Mouse (Mus musculus): Measurements from ENCODE around the gene 2900026A02Rik. TPM values are rescaled to one million over a fixed set of nuclear protein-coding genes. Genes with fewer than 3 reads are reported as not detected.

2900026A02Rik gene
- polyA plus RNA-seq, 1 experiment from 2014 or later, result 2.7 TPM

GRCm38 (mm10) chr5:113230196-113230595 lies 9.2 kb upstream of the 2900026A02Rik start:
- no peak overlapping the region for H3K4me3 ChIP-seq (ENCODE audit: low read depth, low read length)
- no peak overlapping the region for H3K4me2 ChIP-seq (ENCODE audit: low read depth, low read length)
- ATAC-seq, result no peak
- DNase-seq, result no peak
- no peak for TF ChIP-seq CTCF (IDR thresholded peaks at IDR 0.05; ENCODE audit: low read depth)
- no peak for TF ChIP-seq EP300 (IDR thresholded peaks at IDR 0.05; ENCODE audit: low read depth)
- no peak overlapping the region for H3K27ac ChIP-seq (ENCODE audit: low read depth)
- H3K27me3 ChIP-seq (ENCODE audit: insufficient read depth, low read length), result no peaks in the 10 kb centered on the region
- 72% methylated on average over 5 of the region's 5 CpGs for WGBS (ENCODE audit: insufficient replicate concordance)
- no peaks in the 10 kb centered on the region for H3K9me3 ChIP-seq (ENCODE audit: low read length)
- H3K4me1 ChIP-seq (ENCODE audit: insufficient read depth), result peaks cover 6% of the 10 kb centered on the region
- no peaks in the 10 kb centered on the region for H3K36me3 ChIP-seq (replicated peaks; ENCODE audit: insufficient read depth, low read length)
- no peak overlapping the region for H3K9ac ChIP-seq (replicated peaks)

- Histone ChIP-seq H3K27me3 (ENCODE audit: insufficient read depth, low read length) (no peaks in the 10 kb centered on the region), H3K27ac (ENCODE audit: low read depth) (0 out of 2 replicates have a peak within 1 kb of the TSS, but pooled peaks have one; percentile 16), H3K36me3 (replicated peaks; ENCODE audit: insufficient read depth, low read length) (no peaks in the 10 kb centered on the region), H3K4me1 (ENCODE audit: insufficient read depth) (peaks cover 6% of the 10 kb centered on the region), H3K4me3 (ENCODE audit: low read depth, low read length) (no peak within 1 kb of the TSS), H3K9ac (replicated peaks) (no peak within 1 kb of the TSS), H3K4me2 (ENCODE audit: low read depth, low read length) (peak within 1 kb of the TSS; percentile 55), H3K9me3 (ENCODE audit: low read length) (no peaks in the 10 kb centered on the region)
- DNase-seq (peak; percentile 82), ATAC-seq (peak; percentile 88)
- under 1% methylated on average over 13 of the region's 13 CpGs for WGBS (ENCODE audit: insufficient replicate concordance)
- TF ChIP-seq EP300 (IDR thresholded peaks at IDR 0.05; ENCODE audit: low read depth) (no peak), CTCF (IDR thresholded peaks at IDR 0.05; ENCODE audit: low read depth) (peak; percentile 90)
These were observed 5.6 kb upstream of the 2900026A02Rik start, which contains the start of gene Tmem211 for GRCm38 (mm10) chr5:113226632-113227102. Gene Tmem211, plus strand, starts transcription at chr5:113226909.

GRCm38 (mm10) chr5:113225686-113226435 lies 4.8 kb upstream of the 2900026A02Rik start:
- no peak for DNase-seq

GRCm38 (mm10) chr5:113225271-113225670 lies 4.2 kb upstream of the 2900026A02Rik start:
- ATAC-seq, result no peak

More at GRCm38 (mm10) chr5:113225686-113226435, 4.8 kb upstream of the 2900026A02Rik start:
- Histone ChIP-seq H3K4me1 (ENCODE audit: insufficient read depth) (peaks cover 8% of the 10 kb centered on the region), H3K9me3 (ENCODE audit: low read length) (no peaks in the 10 kb centered on the region), H3K36me3 (replicated peaks; ENCODE audit: insufficient read depth, low read length) (no peaks in the 10 kb centered on the region), H3K4me3 (ENCODE audit: low read depth, low read length) (no peak overlapping the region), H3K27me3 (ENCODE audit: insufficient read depth, low read length) (no peaks in the 10 kb centered on the region), H3K9ac (replicated peaks) (no peak overlapping the region), H3K4me2 (ENCODE audit: low read depth, low read length) (peak overlapping the region; percentile 55; the same call in 1 of the 2 replicates), H3K27ac (ENCODE audit: low read depth) (no peak overlapping the region)
- TF ChIP-seq CTCF (IDR thresholded peaks at IDR 0.05; ENCODE audit: low read depth), result no peak
- TF ChIP-seq EP300 (IDR thresholded peaks at IDR 0.05; ENCODE audit: low read depth), result no peak
- 24% methylated on average over 25 of the region's 25 CpGs for WGBS (ENCODE audit: insufficient replicate concordance)
- no peak for ATAC-seq

GRCm38 (mm10) chr5:113223888-113224287 lies 2.9 kb upstream of the 2900026A02Rik start:
- no peak overlapping the region for H3K4me2 ChIP-seq (ENCODE audit: low read depth, low read length)
- TF ChIP-seq EP300 (IDR thresholded peaks at IDR 0.05; ENCODE audit: low read depth) (no peak), CTCF (IDR thresholded peaks at IDR 0.05; ENCODE audit: low read depth) (no peak)
- H3K36me3 ChIP-seq (replicated peaks; ENCODE audit: insufficient read depth, low read length), result no peaks in the 10 kb centered on the region
- 49% methylated on average over 4 of the region's 4 CpGs for WGBS (ENCODE audit: insufficient replicate concordance)
- H3K4me3 ChIP-seq (ENCODE audit: low read depth, low read length), result no peak overlapping the region
- H3K27ac ChIP-seq (ENCODE audit: low read depth), result no peak overlapping the region
- H3K4me1 ChIP-seq (ENCODE audit: insufficient read depth), result peaks cover 15% of the 10 kb centered on the region
- DNase-seq, result no peak
- no peak for ATAC-seq
- no peak overlapping the region for H3K9ac ChIP-seq (replicated peaks)
- H3K9me3 ChIP-seq (ENCODE audit: low read length), result no peaks in the 10 kb centered on the region
- 0 out of 2 replicates have a peak, but pooled peaks cover 2% of the 10 kb centered on the region for H3K27me3 ChIP-seq (ENCODE audit: insufficient read depth, low read length)

More at GRCm38 (mm10) chr5:113225271-113225670, 4.2 kb upstream of the 2900026A02Rik start:
- no peak overlapping the region for H3K4me2 ChIP-seq (ENCODE audit: low read depth, low read length)
- TF ChIP-seq EP300 (IDR thresholded peaks at IDR 0.05; ENCODE audit: low read depth), result no peak
- H3K36me3 ChIP-seq (replicated peaks; ENCODE audit: insufficient read depth, low read length), result no peaks in the 10 kb centered on the region
- peaks cover 12% of the 10 kb centered on the region for H3K4me1 ChIP-seq (ENCODE audit: insufficient read depth)
- H3K9ac ChIP-seq (replicated peaks), result no peak overlapping the region
- H3K27me3 ChIP-seq (ENCODE audit: insufficient read depth, low read length), result 0 out of 2 replicates have a peak, but pooled peaks cover 2% of the 10 kb centered on the region
- 19% methylated on average over 10 of the region's 10 CpGs for WGBS (ENCODE audit: insufficient replicate concordance)
- no peak for DNase-seq
- no peaks in the 10 kb centered on the region for H3K9me3 ChIP-seq (ENCODE audit: low read length)
- no peak overlapping the region for H3K4me3 ChIP-seq (ENCODE audit: low read depth, low read length)
- H3K27ac ChIP-seq (ENCODE audit: low read depth), result no peak overlapping the region

- WGBS (ENCODE audit: insufficient replicate concordance), result 3% methylated on average over 56 of the region's 64 CpGs
- peak overlapping the region; percentile 90 for H3K27ac ChIP-seq (ENCODE audit: low read depth)
These were observed 471 bp downstream of the 2900026A02Rik start for GRCm38 (mm10) chr5:113220383-113221146.

More at GRCm38 (mm10) chr5:113220383-113221146, 471 bp downstream of the 2900026A02Rik start:
- peak; percentile 82 for ATAC-seq
- DNase-seq, result peak; percentile 73
- H3K36me3 ChIP-seq (replicated peaks; ENCODE audit: insufficient read depth, low read length), result no peaks in the 10 kb centered on the region
- H3K9me3 ChIP-seq (ENCODE audit: low read length), result no peaks in the 10 kb centered on the region
- peak overlapping the region; percentile 64 for H3K4me3 ChIP-seq (ENCODE audit: low read depth, low read length)
- peaks cover 14% of the 10 kb centered on the region for H3K4me1 ChIP-seq (ENCODE audit: insufficient read depth)
- TF ChIP-seq CTCF (IDR thresholded peaks at IDR 0.05; ENCODE audit: low read depth), result peak; percentile 9; the same call in 1 of the 2 replicates
- TF ChIP-seq EP300 (IDR thresholded peaks at IDR 0.05; ENCODE audit: low read depth), result no peak
- H3K9ac ChIP-seq (replicated peaks), result peak overlapping the region; percentile 71
- peak overlapping the region; percentile 93 for H3K4me2 ChIP-seq (ENCODE audit: low read depth, low read length)
- H3K27me3 ChIP-seq (ENCODE audit: insufficient read depth, low read length), result 0 out of 2 replicates have a peak, but pooled peaks cover 2% of the 10 kb centered on the region
